Mouse (Mus musculus) lung, postnatal 0 days (tissue): ENCODE measurements around the gene AU040320.

Experiments
- CTCF ChIP-seq: IDR thresholded peaks from 2 replicates; pipeline ENCODE4 v1.5.1; 2016; ENCODE audit warnings: antibody characterized with exemption, mild to moderate bottlenecking
- EP300 ChIP-seq: IDR thresholded peaks from 2 replicates; pipeline ENCODE4 v1.6.1; 2016; ENCODE audit warnings: antibody characterized with exemption, mild to moderate bottlenecking, control low read depth

GRCm38 (mm10) chr4:126889879-126890278, 136.5 kb downstream of the AU040320 start:
- no peak for TF ChIP-seq CTCF
- no peak for TF ChIP-seq EP300
